Mouse (Mus musculus) CD4-positive, CD25-positive, alpha-beta regulatory T cell, adult 4 months (primary cell): ENCODE data around the gene Fnbp1l. TPM values are rescaled to one million over a fixed set of nuclear protein-coding genes. Genes with fewer than 3 reads are reported as not detected.

Experiments
- ATAC-seq: one replicate; pipeline ENCODE4 v1.8.0; 2017
- polyA plus RNA-seq, 2 experiments: library from polyadenylated mRNA; unstranded; fragments of 100-300 nt; shearing (Covaris generic); gene quantifications; one replicate each; pipeline ENCODE4 v1.2.1; 2017

Gene Fnbp1l
- polyA plus RNA-seq, 2 experiments from 2014 or later: 0.09 to 0.34 TPM

DNA sequence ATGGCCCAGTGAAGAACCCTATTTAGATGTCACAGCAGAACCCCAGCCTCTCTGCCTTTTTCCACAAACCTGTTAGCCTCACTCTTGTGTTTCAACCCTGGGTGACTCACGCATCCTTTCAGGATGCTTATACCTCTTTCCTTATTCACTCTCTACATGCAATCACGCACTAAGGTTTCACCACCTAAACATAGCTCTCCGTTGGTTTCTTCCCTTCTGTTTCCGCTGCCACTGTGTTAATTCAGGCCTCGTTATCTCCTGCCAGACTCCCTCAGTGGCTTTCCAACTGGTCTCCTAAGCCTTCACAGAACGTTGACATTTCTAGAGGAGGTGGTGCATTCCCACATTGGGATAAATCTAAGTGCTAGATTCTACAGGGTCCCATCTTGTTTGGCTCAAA is 128.9 kb downstream of the Fnbp1l start:
- no peak for ATAC-seq

Other genes with a start within 250 kb of the Fnbp1l start
- under 1 TPM; 0.08 to 0.11 TPM for gene Pde5a, start 109.2 kb upstream of the Fnbp1l start, polyA plus RNA-seq